Mouse (Mus musculus) testis, adult 2 months (tissue): ENCODE data around the gene Krt42.

Experiments
- CTCF ChIP-seq: fragments of 200-500 bp; IDR thresholded peaks from 2 replicates; pipeline ENCODE4 v1.5.1; 2012; ENCODE audit warnings: low read depth, mild to moderate bottlenecking, inconsistent platforms, low read length, moderate library complexity; ENCODE audit not compliant: control insufficient read depth, insufficient read depth, insufficient replicate concordance
- POLR2A ChIP-seq: fragments of 200-500 bp; IDR thresholded peaks from 2 replicates; pipeline ENCODE4 v1.6.1; 2012; ENCODE audit warnings: low read depth, mild to moderate bottlenecking, inconsistent platforms, low read length, moderate library complexity; ENCODE audit not compliant: control insufficient read depth

DNA sequence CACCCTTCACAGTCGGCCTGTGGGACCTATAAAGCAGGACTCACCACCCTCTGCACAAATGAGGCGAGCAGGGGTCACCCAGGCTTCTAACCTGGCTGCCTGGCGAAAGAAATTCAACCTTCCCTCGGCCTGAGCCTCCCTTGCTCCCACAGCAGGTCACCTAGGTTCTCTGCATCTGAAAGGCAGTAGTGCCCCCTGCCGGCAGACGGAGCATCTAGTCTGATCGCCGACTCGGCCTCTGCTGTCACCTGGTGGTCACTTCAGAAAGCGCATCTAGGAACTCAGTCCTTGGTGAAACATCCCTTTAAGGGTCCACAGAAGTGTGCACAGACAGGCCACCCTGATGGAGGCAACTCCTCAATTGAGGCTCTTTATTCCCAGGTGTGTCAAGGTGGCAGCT is 25.6 kb upstream of the Krt42 start:
- TF ChIP-seq POLR2A (no peak), CTCF (peak; percentile 100)
